Mouse (Mus musculus) heart, adult 2 months (tissue): Measurements from ENCODE around the gene Rps6kc1. TPM values are rescaled to one million over a fixed set of nuclear protein-coding genes. Genes with fewer than 3 reads are reported as not detected.

Experiments used
- DNase-seq, 2 experiments: peaks; one replicate each; pipeline ENCODE4 v3.0.0; 2021
- H3K27ac ChIP-seq: fragments of 200-600 bp; 2 replicates; pipeline ENCODE4 v1.8.1; 2022
- H3K27me3 ChIP-seq: fragments of 200-500 bp; 2 replicates; pipeline ENCODE4 v1.6.1; 2012; ENCODE audit warnings: mild to moderate bottlenecking, low read length, inconsistent platforms, mixed read lengths; ENCODE audit not compliant: control insufficient read depth, insufficient read depth
- H3K36me3 ChIP-seq: fragments of 200-500 bp; 2 replicates; pipeline ENCODE4 v1.6.1; 2012; ENCODE audit warnings: low read length, inconsistent platforms; ENCODE audit not compliant: control insufficient read depth, insufficient read depth
- H3K4me1 ChIP-seq: fragments of 200-500 bp; 2 replicates; pipeline ENCODE4 v1.6.1; 2011; ENCODE audit warnings: low read length; ENCODE audit not compliant: control insufficient read depth, insufficient read depth
- H3K4me3 ChIP-seq: fragments of 200-600 bp; 2 replicates; pipeline ENCODE4 v1.8.1; 2022
- H3K79me2 ChIP-seq: fragments of 200-500 bp; replicated peaks from 2 replicates; pipeline ENCODE4 v1.6.1; 2012; ENCODE audit warnings: mild to moderate bottlenecking, inconsistent platforms, low read length, moderate library complexity, mixed read lengths; ENCODE audit not compliant: control insufficient read depth, insufficient read depth
- H3K9ac ChIP-seq: fragments of 200-500 bp; 2 replicates; pipeline ENCODE4 v1.6.1; 2012; ENCODE audit warnings: low read depth, mild to moderate bottlenecking, control low read depth, inconsistent platforms, low read length, mixed read lengths
- CTCF ChIP-seq: fragments of 200-600 bp; IDR thresholded peaks from 2 replicates; pipeline ENCODE4 v1.8.1; 2022; ENCODE audit warnings: antibody characterized with exemption, mild to moderate bottlenecking, moderate library complexity
- EP300 ChIP-seq: fragments of 200-500 bp; IDR thresholded peaks from 2 replicates; pipeline ENCODE4 v1.6.1; 2011; ENCODE audit warnings: low read depth, low read length, control low read depth; ENCODE audit not compliant: insufficient read depth
- POLR2A ChIP-seq: fragments of 200-500 bp; IDR thresholded peaks from 2 replicates; pipeline ENCODE4 v1.6.1; 2011; ENCODE audit warnings: mild to moderate bottlenecking, low read depth, low read length, control low read depth; ENCODE audit not compliant: insufficient read depth
- WGBS: fragments of 180-500 bp; shearing (Covaris S2); methylation state at CpG from one replicate; pipeline ENCODE4 v1.1.7; 2018; 5-methylcytosine and 5-hydroxymethylcytosine counted together
- intact Hi-C: fragments of 180-260 bp; cut with DNase I; formaldehyde crosslinking; loops from one replicate; pipeline ENCODE4 v1.15.1; 2025
- polyA plus RNA-seq: library from polyadenylated mRNA; depleted of rRNA; stranded (reverse); fragments of >200 nt; gene quantifications from 2 replicates; pipeline ENCODE4 v1.2.3, GENCODE M21; 2012
- total RNA-seq, 2 experiments: library from RNA; stranded (reverse); gene quantifications; 2 replicates each; pipeline ENCODE4 v1.2.3; 2021

The Rps6kc1 gene
- total and polyA plus RNA-seq, 3 experiments: 6.9 to 18.9 (median 15.6) TPM

DNA sequence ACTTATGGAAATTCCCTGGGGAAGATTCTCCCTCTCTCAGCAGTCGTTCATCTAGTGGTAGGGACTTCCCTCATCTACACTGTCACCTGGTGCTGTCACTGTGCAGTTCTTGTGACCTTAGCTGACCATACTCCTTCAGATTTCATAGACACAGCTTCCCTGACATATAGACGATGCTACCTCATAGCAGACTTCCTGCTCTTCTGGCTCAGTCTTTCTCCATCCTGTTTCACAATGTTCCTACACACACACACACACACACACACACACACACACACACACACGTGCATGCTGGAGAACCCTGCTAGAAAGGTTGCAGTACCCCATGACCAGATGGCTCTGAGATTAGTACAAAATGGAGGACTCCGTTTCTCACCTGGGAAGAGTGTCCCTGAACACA is 66.2 kb downstream of the Rps6kc1 start:
- H3K9ac ChIP-seq: no peak overlapping the region
- intact Hi-C loops: no loop called here
- WGBS: 55% methylated on average over 4 of the region's 4 CpGs
- H3K27me3 ChIP-seq: no peaks in the 10 kb centered on the region
- no peaks in the 10 kb centered on the region for H3K79me2 ChIP-seq
- no peak overlapping the region for H3K4me3 ChIP-seq
- no peaks in the 10 kb centered on the region for H3K36me3 ChIP-seq
- no peak for TF ChIP-seq POLR2A
- TF ChIP-seq EP300: no peak
- TF ChIP-seq CTCF: no peak
- no peak for DNase-seq
- H3K4me1 ChIP-seq: no peaks in the 10 kb centered on the region
- no peak overlapping the region for H3K27ac ChIP-seq

GRCm38 (mm10) chr1:190844356-190844755 is 67.2 kb downstream of the Rps6kc1 start:
- H3K9ac ChIP-seq: no peak overlapping the region
- H3K27me3 ChIP-seq: no peaks in the 10 kb centered on the region
- intact Hi-C loops: no loop called here
- no peak overlapping the region for H3K4me3 ChIP-seq
- no peak for DNase-seq
- H3K36me3 ChIP-seq: no peaks in the 10 kb centered on the region
- no peaks in the 10 kb centered on the region for H3K79me2 ChIP-seq
- H3K4me1 ChIP-seq: no peaks in the 10 kb centered on the region
- H3K27ac ChIP-seq: no peak overlapping the region
- TF ChIP-seq POLR2A (no peak), CTCF (no peak), EP300 (no peak)
- WGBS: 95% methylated on average over 11 of the region's 11 CpGs

DNA sequence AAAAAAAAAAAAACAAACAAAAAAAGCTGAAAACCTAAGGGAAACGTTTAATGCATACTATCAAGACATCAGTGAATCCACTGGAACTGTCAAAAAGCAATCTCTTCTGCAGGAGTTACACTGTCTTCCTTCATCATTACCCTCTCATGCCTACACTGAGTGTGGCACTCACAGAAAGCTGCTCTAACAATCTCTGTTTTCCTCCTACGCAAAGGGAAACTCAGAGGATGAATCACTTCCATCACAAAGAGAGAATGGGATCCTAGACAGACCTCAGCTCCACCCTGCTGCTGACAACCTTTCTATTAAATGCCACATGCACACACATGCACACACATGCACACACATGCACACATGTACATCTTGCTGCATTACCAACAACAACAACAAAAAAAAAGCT is 75.5 kb downstream of the Rps6kc1 start:
- intact Hi-C loops: loop anchor here (10.0 kb wide), 1 partner anchor 229 kb away; the partner anchor contains the start of genes Nsl1 and Tatdn3

DNA sequence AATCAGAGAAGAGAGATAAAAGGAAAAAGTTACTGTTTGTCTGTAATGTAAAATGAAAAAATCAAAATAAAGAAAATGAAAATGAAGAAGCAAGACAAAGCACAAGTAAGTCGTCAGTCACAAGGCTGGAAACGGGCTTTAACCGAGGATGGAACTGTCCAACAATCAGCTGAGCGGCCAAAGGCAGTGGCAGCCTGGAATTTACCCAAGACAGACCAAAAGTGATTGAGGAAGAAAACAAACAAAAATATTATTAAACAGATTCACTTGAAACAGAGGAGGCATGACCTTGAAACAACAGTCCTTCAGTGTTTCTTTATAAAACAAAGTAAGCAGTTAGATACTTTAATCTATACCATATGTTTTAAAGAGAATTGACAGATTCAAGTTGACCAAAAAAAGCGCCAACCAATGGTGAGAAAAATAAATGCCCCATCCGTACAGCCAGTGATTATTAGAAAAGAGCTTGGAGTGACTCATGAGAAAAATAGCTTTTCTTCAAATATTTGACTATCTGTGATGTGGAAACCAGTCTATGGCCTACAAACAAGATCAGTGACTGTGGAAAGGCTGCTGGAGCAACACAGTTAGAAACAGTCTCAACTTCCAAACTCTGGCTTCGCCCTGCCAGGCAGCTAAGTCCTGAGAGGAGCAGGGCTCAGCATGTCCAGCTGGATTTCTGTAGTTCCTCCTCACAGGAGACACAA is 77.2 kb downstream of the Rps6kc1 start:
- intact Hi-C loops: loop anchor here (10.0 kb wide), 1 partner anchor 230 kb away; the partner anchor contains the start of genes Nsl1 and Tatdn3
- H3K9ac ChIP-seq: no peak overlapping the region
- DNase-seq: no peak
- no peaks in the 10 kb centered on the region for H3K27me3 ChIP-seq
- TF ChIP-seq POLR2A (no peak), CTCF (no peak), EP300 (no peak)
- no peak overlapping the region for H3K4me3 ChIP-seq
- H3K27ac ChIP-seq: no peak overlapping the region
- H3K79me2 ChIP-seq: no peaks in the 10 kb centered on the region
- WGBS: 74% methylated on average over 7 of the region's 7 CpGs
- no peaks in the 10 kb centered on the region; the same call in 1 of the 2 replicates for H3K4me1 ChIP-seq
- H3K36me3 ChIP-seq: no peaks in the 10 kb centered on the region

More for the DNA sequence above, 75.5 kb downstream of the Rps6kc1 start:
- no peaks in the 10 kb centered on the region; the same call in 1 of the 2 replicates for H3K4me1 ChIP-seq
- H3K36me3 ChIP-seq: no peaks in the 10 kb centered on the region
- H3K79me2 ChIP-seq: no peaks in the 10 kb centered on the region
- no peak overlapping the region for H3K9ac ChIP-seq
- no peak overlapping the region for H3K27ac ChIP-seq
- no peaks in the 10 kb centered on the region for H3K27me3 ChIP-seq
- no peak overlapping the region for H3K4me3 ChIP-seq
- 61% methylated on average over 2 of the region's 2 CpGs for WGBS
- TF ChIP-seq POLR2A (no peak), CTCF (no peak), EP300 (no peak)
- DNase-seq: no peak

DNA sequence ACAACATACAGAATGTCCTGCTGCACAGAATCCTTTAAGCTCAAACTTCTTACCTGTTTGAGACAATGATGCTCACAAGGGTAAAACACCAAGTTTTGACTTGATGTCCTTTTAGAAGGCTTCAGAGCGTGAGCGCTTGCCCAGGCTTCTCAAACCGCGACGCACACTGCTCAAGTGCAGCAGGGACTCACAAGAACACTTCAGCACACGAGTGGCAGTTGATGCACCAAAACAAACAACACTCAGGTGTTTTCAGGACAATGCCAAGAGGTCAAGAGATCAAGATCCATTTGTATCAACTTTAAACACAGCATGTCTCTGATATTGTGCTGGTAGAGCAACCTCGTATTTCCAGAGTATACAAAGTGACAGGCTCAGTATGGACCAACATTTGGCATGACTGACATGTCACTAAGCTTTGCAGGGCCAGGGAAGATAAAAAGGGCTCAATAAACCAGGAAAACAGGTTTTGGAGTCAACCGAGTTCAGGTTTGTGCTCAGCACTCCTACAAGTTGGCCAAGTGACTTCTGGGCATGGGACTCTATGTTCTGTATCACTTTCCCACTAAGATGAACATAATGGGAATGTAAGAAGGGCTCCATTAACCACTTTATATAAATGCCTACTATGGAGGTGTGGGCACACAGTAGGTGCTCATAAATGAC is 78.5 kb downstream of the Rps6kc1 start:
- 95% methylated on average over 8 of the region's 8 CpGs for WGBS
- DNase-seq: no peak
- H3K79me2 ChIP-seq: no peaks in the 10 kb centered on the region
- H3K36me3 ChIP-seq: no peaks in the 10 kb centered on the region
- TF ChIP-seq POLR2A (no peak), EP300 (no peak), CTCF (no peak)
- no peaks in the 10 kb centered on the region for H3K27me3 ChIP-seq
- intact Hi-C loops: loop anchor here (2.0 to 10.0 kb wide), 2 partner anchors 44 to 232 kb away; partner anchors contain the start of genes Nsl1 and Tatdn3
- H3K4me1 ChIP-seq: no peaks in the 10 kb centered on the region; the same call in 1 of the 2 replicates
- H3K9ac ChIP-seq: no peak overlapping the region
- H3K27ac ChIP-seq: no peak overlapping the region
- H3K4me3 ChIP-seq: no peak overlapping the region
